Mouse (Mus musculus) forebrain, embryonic 12.5 days (tissue): ENCODE results near the gene Cd52. TPM values are rescaled to one million over a fixed set of nuclear protein-coding genes. Genes with fewer than 3 reads are reported as not detected.

Source experiments
- ATAC-seq: fragments of 200-750 bp; cut with Nextera tagmentation; 2 replicates; pipeline ENCODE4 v1.8.0; 2017; ENCODE audit warnings: moderate TSS enrichment; ENCODE audit not compliant: low FRiP score
- H3K27ac ChIP-seq: fragments of 300-500 bp; sonication (generic); 2 replicates; pipeline ENCODE4 v1.5.1; 2016; ENCODE audit warnings: mild to moderate bottlenecking
- H3K27me3 ChIP-seq: fragments of 300-500 bp; sonication (generic); 2 replicates; pipeline ENCODE4 v1.6.1; 2016; ENCODE audit warnings: mild to moderate bottlenecking
- H3K36me3 ChIP-seq: fragments of 300-500 bp; sonication (generic); replicated peaks from 2 replicates; pipeline ENCODE4 v1.6.1; 2016; ENCODE audit warnings: mild to moderate bottlenecking
- H3K4me1 ChIP-seq: fragments of 300-500 bp; sonication (generic); 2 replicates; pipeline ENCODE4 v1.6.1; 2016
- H3K4me2 ChIP-seq: fragments of 300-500 bp; sonication (generic); 2 replicates; pipeline ENCODE4 v1.6.1; 2016; ENCODE audit warnings: mild to moderate bottlenecking, moderate library complexity
- H3K4me3 ChIP-seq: fragments of 300-500 bp; sonication (generic); replicated peaks from 2 replicates; pipeline ENCODE4 v1.5.1; 2016; ENCODE audit warnings: mild to moderate bottlenecking
- H3K9ac ChIP-seq: fragments of 300-500 bp; sonication (generic); 2 replicates; pipeline ENCODE4 v1.6.1; 2016; ENCODE audit warnings: mild to moderate bottlenecking
- H3K9me3 ChIP-seq: fragments of 300-500 bp; sonication (generic); 2 replicates; pipeline ENCODE4 v1.6.1; 2016
- WGBS: fragments of 180-500 bp; shearing (Covaris S2); methylation state at CpG from one replicate; pipeline ENCODE4 v1.1.7; 2016; 5-methylcytosine and 5-hydroxymethylcytosine counted together
- polyA plus RNA-seq: library from polyadenylated mRNA; unstranded; fragments of >200 nt; fragmentation: Nextera tagmentation; extraction: Ambion mirVana; gene quantifications from 2 replicates; pipeline ENCODE4 v1.2.1, GENCODE M21; 2016

Gene Cd52
- polyA plus RNA-seq, 1 experiment from 2014 or later, result 3.9 TPM

DNA sequence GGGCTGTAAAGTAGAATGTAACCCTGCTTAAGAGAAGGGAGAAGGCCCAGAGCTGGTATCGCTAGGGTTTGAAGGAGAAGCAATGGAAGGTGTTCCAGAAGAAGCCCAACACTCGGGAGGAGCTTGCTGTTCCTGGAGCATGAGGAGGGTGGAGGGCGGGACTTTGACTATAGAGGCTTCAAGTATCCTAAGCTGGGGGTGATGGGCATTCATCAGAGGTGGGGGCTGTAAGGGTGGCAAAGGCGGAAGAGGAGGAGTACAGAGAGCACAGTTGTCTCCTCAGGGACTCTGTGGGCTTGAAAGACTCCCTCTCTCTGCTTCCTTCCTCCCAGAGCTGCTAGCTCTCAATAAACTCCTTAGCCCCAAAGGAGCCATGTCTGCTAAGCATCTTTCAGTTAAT lies 5.4 kb upstream of the Cd52 start:
- Histone ChIP-seq H3K27me3 (no peaks in the 10 kb centered on the region), H3K4me1 (peaks cover 8% of the 10 kb centered on the region), H3K9ac (no peak overlapping the region), H3K36me3 (no peaks in the 10 kb centered on the region), H3K4me3 (no peak overlapping the region), H3K4me2 (no peak overlapping the region), H3K9me3 (no peaks in the 10 kb centered on the region), H3K27ac (no peak overlapping the region)
- WGBS, result 82% methylated on average over 4 of the region's 4 CpGs
- ATAC-seq, result no peak

- Histone ChIP-seq H3K4me1 (peaks cover 8% of the 10 kb centered on the region), H3K27me3 (no peaks in the 10 kb centered on the region), H3K9ac (no peak overlapping the region), H3K4me2 (no peak overlapping the region), H3K36me3 (no peaks in the 10 kb centered on the region), H3K27ac (no peak overlapping the region), H3K9me3 (no peaks in the 10 kb centered on the region), H3K4me3 (no peak overlapping the region)
- 70% methylated on average over 8 of the region's 8 CpGs for WGBS
- no peak for ATAC-seq
These were observed 3.7 kb upstream of the Cd52 start for GRCm38 (mm10) chr4:134098628-134099027.

DNA sequence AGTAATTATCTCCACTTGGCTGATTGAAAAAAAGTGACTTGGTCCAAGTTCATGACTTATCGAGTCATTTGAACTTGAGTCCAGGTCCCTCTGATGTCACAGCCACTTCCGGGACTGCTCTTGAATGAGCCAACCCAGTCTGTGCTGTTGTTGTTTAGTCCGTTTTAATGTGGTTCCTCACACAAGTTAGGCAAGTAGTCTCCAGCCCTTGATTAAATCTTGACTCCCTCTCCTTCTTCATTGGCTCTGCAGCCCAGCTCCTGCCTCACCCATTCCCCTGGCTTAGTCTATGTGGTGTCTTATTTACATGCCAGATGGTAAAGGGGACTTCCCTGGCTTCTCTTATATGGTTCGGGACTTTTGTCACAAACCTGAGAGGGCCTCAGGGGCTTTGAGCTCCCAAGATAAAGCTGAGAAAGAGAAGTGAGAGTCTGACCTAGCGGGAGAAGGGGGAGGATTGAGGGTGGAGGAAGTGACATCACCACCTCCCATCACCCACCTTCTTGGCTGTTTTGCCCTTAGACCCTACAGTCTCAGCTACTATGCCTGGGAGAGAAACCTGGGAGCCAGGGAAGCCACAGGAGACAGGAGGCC lies 2.2 kb upstream of the Cd52 start:
- H3K36me3 ChIP-seq, result no peaks in the 10 kb centered on the region
- H3K4me1 ChIP-seq, result no peaks in the 10 kb centered on the region
- no peak overlapping the region for H3K4me3 ChIP-seq
- no peak for ATAC-seq
- H3K4me2 ChIP-seq, result no peak overlapping the region
- WGBS, result 87% methylated on average over 5 of the region's 5 CpGs
- no peaks in the 10 kb centered on the region for H3K9me3 ChIP-seq
- H3K27ac ChIP-seq, result no peak overlapping the region
- H3K27me3 ChIP-seq, result no peaks in the 10 kb centered on the region
- no peak overlapping the region for H3K9ac ChIP-seq

- Histone ChIP-seq H3K4me3 (no peak overlapping the region), H3K9ac (no peak overlapping the region), H3K9me3 (no peaks in the 10 kb centered on the region), H3K4me2 (no peak overlapping the region), H3K36me3 (no peaks in the 10 kb centered on the region), H3K27ac (no peak overlapping the region), H3K27me3 (no peaks in the 10 kb centered on the region), H3K4me1 (no peaks in the 10 kb centered on the region)
- WGBS, result 81% methylated on average over 3 of the region's 3 CpGs
- no peak for ATAC-seq
These were observed 1.2 kb upstream of the Cd52 start for GRCm38 (mm10) chr4:134096120-134096519.

GRCm38 (mm10) chr4:134094004-134094564 lies 798 bp downstream of the Cd52 start:
- H3K27me3 ChIP-seq, result no peaks in the 10 kb centered on the region
- no peak overlapping the region for H3K4me3 ChIP-seq
- H3K9me3 ChIP-seq, result no peaks in the 10 kb centered on the region
- H3K27ac ChIP-seq, result no peak overlapping the region
- ATAC-seq, result no peak
- no peaks in the 10 kb centered on the region for H3K36me3 ChIP-seq
- WGBS, result 91% methylated on average over 7 of the region's 7 CpGs
- H3K4me2 ChIP-seq, result no peak overlapping the region
- no peak overlapping the region for H3K9ac ChIP-seq
- H3K4me1 ChIP-seq, result no peaks in the 10 kb centered on the region

GRCm38 (mm10) chr4:134092382-134093288 lies 2.2 kb downstream of the Cd52 start:
- Histone ChIP-seq H3K4me3 (no peak overlapping the region), H3K36me3 (no peaks in the 10 kb centered on the region), H3K27ac (no peak overlapping the region), H3K4me2 (no peak overlapping the region), H3K9me3 (no peaks in the 10 kb centered on the region), H3K9ac (no peak overlapping the region), H3K4me1 (no peaks in the 10 kb centered on the region), H3K27me3 (no peaks in the 10 kb centered on the region)
- ATAC-seq, result no peak
- 76% methylated on average over 6 of the region's 6 CpGs for WGBS

DNA sequence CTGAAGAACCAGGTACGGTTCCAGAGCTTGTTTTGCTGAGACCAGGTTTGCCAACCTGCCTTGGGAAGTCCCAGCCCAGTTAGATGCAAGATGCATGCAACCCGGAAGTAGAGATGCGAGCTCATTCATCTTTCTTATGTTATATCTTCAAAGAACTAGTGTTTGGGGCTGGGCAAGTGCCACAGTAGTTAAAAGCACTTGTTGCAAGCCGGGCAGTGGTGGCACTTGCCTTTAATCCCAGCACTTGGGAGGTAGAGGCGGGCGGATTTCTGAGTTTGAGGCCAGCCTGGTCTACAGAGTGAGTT lies 3.7 kb downstream of the Cd52 start:
- ATAC-seq, result no peak
- WGBS, result 88% methylated on average over 6 of the region's 6 CpGs
- Histone ChIP-seq H3K9me3 (no peaks in the 10 kb centered on the region), H3K4me3 (no peak overlapping the region), H3K36me3 (no peaks in the 10 kb centered on the region), H3K9ac (no peak overlapping the region), H3K27ac (no peak overlapping the region), H3K4me2 (no peak overlapping the region), H3K4me1 (no peaks in the 10 kb centered on the region), H3K27me3 (no peaks in the 10 kb centered on the region)

GRCm38 (mm10) chr4:134090521-134091224 lies 4.2 kb downstream of the Cd52 start:
- Histone ChIP-seq H3K4me3 (no peak overlapping the region), H3K9ac (no peak overlapping the region), H3K4me1 (no peaks in the 10 kb centered on the region), H3K27me3 (no peaks in the 10 kb centered on the region), H3K36me3 (no peaks in the 10 kb centered on the region), H3K4me2 (no peak overlapping the region), H3K9me3 (no peaks in the 10 kb centered on the region), H3K27ac (no peak overlapping the region)
- no peak for ATAC-seq
- WGBS, result 86% methylated on average over 16 of the region's 16 CpGs

DNA sequence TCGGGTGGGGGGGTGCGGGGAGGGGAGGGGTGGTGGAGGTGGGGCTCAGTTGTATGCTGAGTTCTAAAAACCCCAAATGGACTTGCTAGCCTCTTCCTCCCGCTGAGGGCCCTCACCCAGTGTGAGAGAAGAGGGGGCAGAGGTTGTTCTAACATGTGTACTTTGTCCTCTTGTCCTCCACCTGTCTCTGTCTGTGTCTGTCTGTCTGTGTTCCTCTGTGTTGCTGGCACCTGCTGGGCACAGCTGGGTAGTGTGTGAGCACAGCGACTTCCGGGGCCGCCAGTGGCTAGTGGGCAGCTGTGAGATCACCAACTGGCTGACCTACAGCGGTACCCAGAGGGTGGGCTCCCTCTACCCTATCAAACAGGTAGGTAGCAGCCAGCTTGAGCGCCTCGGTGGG lies 5.9 kb downstream of the Cd52 start:
- ATAC-seq, result no peak
- Histone ChIP-seq H3K4me2 (no peak overlapping the region), H3K9me3 (no peaks in the 10 kb centered on the region), H3K36me3 (no peaks in the 10 kb centered on the region), H3K27ac (no peak overlapping the region), H3K4me1 (no peaks in the 10 kb centered on the region), H3K4me3 (no peak overlapping the region), H3K9ac (no peak overlapping the region), H3K27me3 (no peaks in the 10 kb centered on the region)
- 75% methylated on average over 9 of the region's 9 CpGs for WGBS

DNA sequence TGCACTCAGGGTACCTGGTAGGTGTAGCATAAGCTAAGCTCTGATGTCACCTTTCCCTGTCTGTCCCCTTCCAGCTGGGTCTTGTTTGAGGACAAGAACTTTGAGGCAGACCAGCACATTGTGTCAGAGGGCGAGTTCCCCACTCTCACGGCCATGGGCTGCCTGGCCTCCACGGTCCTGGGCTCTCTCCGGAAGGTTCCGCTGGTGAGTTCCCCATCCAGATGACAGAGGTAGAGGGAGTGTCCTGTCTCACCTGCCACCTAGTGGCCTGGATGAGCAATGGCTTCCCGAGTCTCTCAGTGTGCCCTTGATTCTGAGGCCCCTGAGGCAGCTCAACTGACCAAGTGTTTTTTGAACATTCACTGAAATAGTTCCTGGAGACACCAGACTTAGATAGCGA lies 7.5 kb downstream of the Cd52 start:
- Histone ChIP-seq H3K27me3 (peaks cover 5% of the 10 kb centered on the region), H3K27ac (no peak overlapping the region), H3K9me3 (no peaks in the 10 kb centered on the region), H3K36me3 (no peaks in the 10 kb centered on the region), H3K9ac (no peak overlapping the region), H3K4me3 (no peak overlapping the region), H3K4me2 (no peak overlapping the region), H3K4me1 (peaks cover 3% of the 10 kb centered on the region; the same call in 1 of the 2 replicates)
- peak; percentile 51; the same call in 1 of the 2 replicates for ATAC-seq
- 52% methylated on average over 7 of the region's 7 CpGs for WGBS

DNA sequence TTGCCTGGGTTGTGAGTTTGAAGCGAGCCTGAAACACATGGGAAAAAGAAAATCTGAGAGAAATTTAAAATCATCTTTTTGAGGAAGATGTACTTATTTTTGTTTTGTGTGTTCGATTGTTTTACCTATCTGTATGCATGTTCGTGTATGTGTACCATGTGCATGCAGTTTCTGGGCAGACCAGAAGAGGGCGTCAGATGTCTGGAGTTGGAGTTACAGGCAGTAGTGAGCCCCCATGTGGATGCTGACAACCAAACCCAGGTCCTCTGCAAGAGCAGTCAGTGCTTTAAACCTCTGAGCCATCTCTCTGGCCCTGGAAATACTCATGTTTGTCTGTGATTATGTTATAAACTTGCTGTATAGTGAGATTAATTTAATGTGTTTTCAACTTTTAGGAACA lies 9.9 kb downstream of the Cd52 start:
- H3K9ac ChIP-seq, result no peak overlapping the region
- no peak for ATAC-seq
- 83% methylated on average over 4 of the region's 4 CpGs for WGBS

DNA sequence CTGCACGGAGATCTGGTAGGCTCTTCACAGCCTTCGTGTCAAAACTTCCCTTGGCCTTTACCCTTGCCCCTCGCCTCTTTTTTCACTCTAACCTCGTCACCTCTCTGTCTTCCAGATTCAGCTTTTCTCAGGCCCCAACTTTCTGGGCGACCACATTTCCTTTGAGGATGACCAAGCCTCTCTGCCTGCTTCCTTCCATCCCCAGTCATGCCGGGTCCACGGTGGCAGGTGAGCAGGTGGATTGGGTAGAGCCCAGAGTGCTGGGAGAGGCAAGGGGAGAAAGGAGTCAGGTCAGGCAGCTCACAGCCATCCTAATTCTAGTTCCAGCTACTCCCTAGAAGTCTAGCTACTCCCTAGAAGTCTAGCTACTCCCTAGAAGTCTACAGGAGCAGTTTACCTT lies 12.4 kb downstream of the Cd52 start:
- peaks cover 14% of the 10 kb centered on the region for H3K4me1 ChIP-seq
- peak overlapping the region; percentile 48 for H3K4me3 ChIP-seq
- no peaks in the 10 kb centered on the region for H3K36me3 ChIP-seq
- H3K9me3 ChIP-seq, result no peaks in the 10 kb centered on the region
- H3K4me2 ChIP-seq, result peak overlapping the region; percentile 84
- H3K9ac ChIP-seq, result peak overlapping the region; percentile 38; the same call in 1 of the 2 replicates
- ATAC-seq, result no peak
- H3K27ac ChIP-seq, result no peak overlapping the region
- WGBS, result 15% methylated on average over 7 of the region's 7 CpGs
- peaks cover 30% of the 10 kb centered on the region for H3K27me3 ChIP-seq

More for the DNA sequence above, 9.9 kb downstream of the Cd52 start:
- no peak overlapping the region for H3K4me2 ChIP-seq
- H3K27me3 ChIP-seq, result peaks cover 29% of the 10 kb centered on the region
- no peak overlapping the region for H3K4me3 ChIP-seq
- no peak overlapping the region for H3K27ac ChIP-seq
- no peaks in the 10 kb centered on the region for H3K9me3 ChIP-seq
- H3K4me1 ChIP-seq, result peaks cover 14% of the 10 kb centered on the region
- no peaks in the 10 kb centered on the region for H3K36me3 ChIP-seq
